Mouse (Mus musculus): Measurements from ENCODE around the gene Ablim1.

Ablim1 gene

GRCm38 (mm10) chr19:57117751-57118150, 197.0 kb downstream of the Ablim1 start:
- DNase-seq: no peak

GRCm38 (mm10) chr19:57116871-57117501, 197.7 kb downstream of the Ablim1 start:
- peak; percentile 70 for DNase-seq

GRCm38 (mm10) chr19:57115670-57116069, 199.0 kb downstream of the Ablim1 start:
- DNase-seq: no peak

- DNase-seq: no peak
These were observed 199.8 kb downstream of the Ablim1 start for GRCm38 (mm10) chr19:57114951-57115350.

- no peak for DNase-seq
These were observed 200.7 kb downstream of the Ablim1 start for GRCm38 (mm10) chr19:57113975-57114374.

GRCm38 (mm10) chr19:57112816-57113406, 201.8 kb downstream of the Ablim1 start:
- no peak for DNase-seq

GRCm38 (mm10) chr19:57112231-57112815, 202.4 kb downstream of the Ablim1 start:
- no peak for DNase-seq

GRCm38 (mm10) chr19:57111301-57111700, 203.4 kb downstream of the Ablim1 start:
- no peak for DNase-seq

GRCm38 (mm10) chr19:57109620-57110019, 205.1 kb downstream of the Ablim1 start:
- DNase-seq: no peak

- DNase-seq: no peak
These were observed 208.2 kb downstream of the Ablim1 start for GRCm38 (mm10) chr19:57106513-57106912.

GRCm38 (mm10) chr19:57106031-57106430, 208.7 kb downstream of the Ablim1 start:
- DNase-seq: no peak

- DNase-seq: no peak
These were observed 209.6 kb downstream of the Ablim1 start for GRCm38 (mm10) chr19:57105156-57105555.

GRCm38 (mm10) chr19:57104171-57104748, 210.5 kb downstream of the Ablim1 start:
- no peak for DNase-seq

GRCm38 (mm10) chr19:57103360-57103958, 211.3 kb downstream of the Ablim1 start:
- DNase-seq: no peak

- DNase-seq: no peak
These were observed 212.7 kb downstream of the Ablim1 start for GRCm38 (mm10) chr19:57101986-57102385.

- no peak for DNase-seq
These were observed 213.8 kb downstream of the Ablim1 start for GRCm38 (mm10) chr19:57100753-57101446.

- no peak for DNase-seq
These were observed 214.7 kb downstream of the Ablim1 start for GRCm38 (mm10) chr19:57099986-57100385.

- no peak for DNase-seq
These were observed 215.7 kb downstream of the Ablim1 start for GRCm38 (mm10) chr19:57099094-57099357.

GRCm38 (mm10) chr19:57098241-57099093, 216.3 kb downstream of the Ablim1 start:
- no peak for DNase-seq

GRCm38 (mm10) chr19:57095340-57095739, 219.4 kb downstream of the Ablim1 start:
- DNase-seq: no peak

GRCm38 (mm10) chr19:57093698-57094004, 221.1 kb downstream of the Ablim1 start:
- DNase-seq: no peak

- no peak for DNase-seq
These were observed 221.6 kb downstream of the Ablim1 start for GRCm38 (mm10) chr19:57092958-57093697.

Data from kidney, adult 11 months (tissue).